Mouse (Mus musculus): ENCODE data around the gene Gm28305. TPM values are rescaled to one million over a fixed set of nuclear protein-coding genes. Genes with fewer than 3 reads are reported as not detected.

Gm28305 gene
- polyA plus RNA-seq, 1 experiment from 2014 or later, result not detected

GRCm38 (mm10) chr9:104079379-104079778 lies 38.9 kb downstream of the Gm28305 start:
- 50% methylated on average over 5 of the region's 5 CpGs for WGBS
- H3K27ac ChIP-seq, result no peak overlapping the region
- no peaks in the 10 kb centered on the region for H3K36me3 ChIP-seq (replicated peaks)
- H3K4me3 ChIP-seq, result no peak overlapping the region
- H3K9me3 ChIP-seq, result no peaks in the 10 kb centered on the region
- DNase-seq (ENCODE audit: extremely low spot score, low spot score), result peak; percentile 58
- H3K27me3 ChIP-seq (ENCODE audit: poor library complexity, severe bottlenecking), result no peaks in the 10 kb centered on the region
- H3K4me1 ChIP-seq, result no peaks in the 10 kb centered on the region

GRCm38 (mm10) chr9:104080038-104080437 lies 39.6 kb downstream of the Gm28305 start:
- Histone ChIP-seq H3K27me3 (ENCODE audit: poor library complexity, severe bottlenecking) (no peaks in the 10 kb centered on the region), H3K4me1 (no peaks in the 10 kb centered on the region), H3K9me3 (no peaks in the 10 kb centered on the region), H3K36me3 (replicated peaks) (no peaks in the 10 kb centered on the region), H3K4me3 (no peak overlapping the region), H3K27ac (no peak overlapping the region)
- WGBS, result 88% methylated on average over 3 of the region's 3 CpGs
- no peak for DNase-seq (ENCODE audit: extremely low spot score, low spot score)

- 76% methylated on average over 4 of the region's 4 CpGs for WGBS
- H3K27me3 ChIP-seq (ENCODE audit: poor library complexity, severe bottlenecking), result no peaks in the 10 kb centered on the region
- no peak for DNase-seq (ENCODE audit: extremely low spot score, low spot score)
- no peak overlapping the region for H3K4me3 ChIP-seq
- H3K9me3 ChIP-seq, result no peaks in the 10 kb centered on the region
- H3K27ac ChIP-seq, result no peak overlapping the region
- H3K36me3 ChIP-seq (replicated peaks), result no peaks in the 10 kb centered on the region
- no peaks in the 10 kb centered on the region for H3K4me1 ChIP-seq
Measured at GRCm38 (mm10) chr9:104085730-104086429, 45.4 kb downstream of the Gm28305 start.

GRCm38 (mm10) chr9:104088555-104088954 lies 48.1 kb downstream of the Gm28305 start:
- no peaks in the 10 kb centered on the region for H3K36me3 ChIP-seq (replicated peaks)
- H3K4me1 ChIP-seq, result no peaks in the 10 kb centered on the region
- H3K4me3 ChIP-seq, result no peak overlapping the region
- H3K9me3 ChIP-seq, result no peaks in the 10 kb centered on the region
- no peaks in the 10 kb centered on the region for H3K27me3 ChIP-seq (ENCODE audit: poor library complexity, severe bottlenecking)
- no peak for DNase-seq (ENCODE audit: extremely low spot score, low spot score)
- 85% methylated on average over 8 of the region's 8 CpGs for WGBS
- no peak overlapping the region for H3K27ac ChIP-seq

GRCm38 (mm10) chr9:104092945-104093344 lies 52.5 kb downstream of the Gm28305 start:
- no peaks in the 10 kb centered on the region for H3K36me3 ChIP-seq (replicated peaks)
- no peak overlapping the region for H3K4me3 ChIP-seq
- H3K27ac ChIP-seq, result no peak overlapping the region
- no peaks in the 10 kb centered on the region for H3K27me3 ChIP-seq (ENCODE audit: poor library complexity, severe bottlenecking)
- DNase-seq (ENCODE audit: extremely low spot score, low spot score), result no peak
- no peaks in the 10 kb centered on the region for H3K9me3 ChIP-seq
- H3K4me1 ChIP-seq, result no peaks in the 10 kb centered on the region
- 91% methylated on average over 5 of the region's 5 CpGs for WGBS

GRCm38 (mm10) chr9:104098256-104098655 lies 57.8 kb downstream of the Gm28305 start:
- no peak overlapping the region for H3K4me3 ChIP-seq
- WGBS, result 88% methylated on average over 5 of the region's 5 CpGs
- no peak for DNase-seq (ENCODE audit: extremely low spot score, low spot score)
- H3K36me3 ChIP-seq (replicated peaks), result no peaks in the 10 kb centered on the region
- H3K27ac ChIP-seq, result no peak overlapping the region
- no peaks in the 10 kb centered on the region for H3K9me3 ChIP-seq
- H3K4me1 ChIP-seq, result peaks cover 13% of the 10 kb centered on the region
- H3K27me3 ChIP-seq (ENCODE audit: poor library complexity, severe bottlenecking), result no peaks in the 10 kb centered on the region

GRCm38 (mm10) chr9:104099060-104099459 lies 58.6 kb downstream of the Gm28305 start:
- H3K9me3 ChIP-seq, result no peaks in the 10 kb centered on the region
- no peaks in the 10 kb centered on the region for H3K36me3 ChIP-seq (replicated peaks)
- H3K27ac ChIP-seq, result no peak overlapping the region
- DNase-seq (ENCODE audit: extremely low spot score, low spot score), result no peak
- no peak overlapping the region for H3K4me3 ChIP-seq
- no peaks in the 10 kb centered on the region for H3K27me3 ChIP-seq (ENCODE audit: poor library complexity, severe bottlenecking)
- 89% methylated on average over 11 of the region's 11 CpGs for WGBS
- peaks cover 16% of the 10 kb centered on the region for H3K4me1 ChIP-seq

GRCm38 (mm10) chr9:104100822-104101221 lies 60.4 kb downstream of the Gm28305 start:
- WGBS, result 57% methylated on average over 7 of the region's 7 CpGs
- Histone ChIP-seq H3K27ac (no peak overlapping the region), H3K36me3 (replicated peaks) (no peaks in the 10 kb centered on the region), H3K27me3 (ENCODE audit: poor library complexity, severe bottlenecking) (no peaks in the 10 kb centered on the region), H3K9me3 (no peaks in the 10 kb centered on the region), H3K4me1 (peaks cover 16% of the 10 kb centered on the region), H3K4me3 (no peak overlapping the region)
- no peak for DNase-seq (ENCODE audit: extremely low spot score, low spot score)

- peaks cover 16% of the 10 kb centered on the region for H3K4me1 ChIP-seq
- H3K27ac ChIP-seq, result no peak overlapping the region
- no peaks in the 10 kb centered on the region for H3K27me3 ChIP-seq (ENCODE audit: poor library complexity, severe bottlenecking)
- DNase-seq (ENCODE audit: extremely low spot score, low spot score), result no peak
- 31% methylated on average over 3 of the region's 3 CpGs for WGBS
- no peak overlapping the region for H3K4me3 ChIP-seq
- H3K9me3 ChIP-seq, result no peaks in the 10 kb centered on the region
- H3K36me3 ChIP-seq (replicated peaks), result no peaks in the 10 kb centered on the region
Measured at GRCm38 (mm10) chr9:104101458-104101857, 61.0 kb downstream of the Gm28305 start.

GRCm38 (mm10) chr9:104102301-104102700 lies 61.8 kb downstream of the Gm28305 start:
- H3K4me3 ChIP-seq, result no peak overlapping the region
- 26% methylated on average over 6 of the region's 6 CpGs for WGBS
- no peaks in the 10 kb centered on the region for H3K36me3 ChIP-seq (replicated peaks)
- no peak overlapping the region for H3K27ac ChIP-seq
- H3K9me3 ChIP-seq, result no peaks in the 10 kb centered on the region
- no peak for DNase-seq (ENCODE audit: extremely low spot score, low spot score)
- no peaks in the 10 kb centered on the region for H3K27me3 ChIP-seq (ENCODE audit: poor library complexity, severe bottlenecking)
- H3K4me1 ChIP-seq, result peaks cover 16% of the 10 kb centered on the region

- Histone ChIP-seq H3K27me3 (ENCODE audit: poor library complexity, severe bottlenecking) (no peaks in the 10 kb centered on the region), H3K4me1 (peaks cover 16% of the 10 kb centered on the region), H3K27ac (no peak overlapping the region), H3K36me3 (replicated peaks) (no peaks in the 10 kb centered on the region), H3K9me3 (no peaks in the 10 kb centered on the region), H3K4me3 (no peak overlapping the region)
- no peak for DNase-seq (ENCODE audit: extremely low spot score, low spot score)
- WGBS, result 20% methylated on average over 2 of the region's 2 CpGs
Measured at GRCm38 (mm10) chr9:104102901-104103300, 62.4 kb downstream of the Gm28305 start.

- Histone ChIP-seq H3K4me3 (no peak overlapping the region), H3K36me3 (replicated peaks) (no peaks in the 10 kb centered on the region), H3K27ac (no peak overlapping the region), H3K9me3 (no peaks in the 10 kb centered on the region), H3K27me3 (ENCODE audit: poor library complexity, severe bottlenecking) (no peaks in the 10 kb centered on the region), H3K4me1 (peaks cover 16% of the 10 kb centered on the region)
- 90% methylated on average over 2 of the region's 2 CpGs for WGBS
- DNase-seq (ENCODE audit: extremely low spot score, low spot score), result no peak
Measured at GRCm38 (mm10) chr9:104104986-104105385, 64.5 kb downstream of the Gm28305 start.

GRCm38 (mm10) chr9:104106930-104107329 lies 66.5 kb downstream of the Gm28305 start:
- Histone ChIP-seq H3K4me1 (peaks cover 16% of the 10 kb centered on the region), H3K27ac (no peak overlapping the region), H3K4me3 (no peak overlapping the region), H3K36me3 (replicated peaks) (no peaks in the 10 kb centered on the region), H3K9me3 (no peaks in the 10 kb centered on the region; the same call in 1 of the 2 replicates), H3K27me3 (ENCODE audit: poor library complexity, severe bottlenecking) (no peaks in the 10 kb centered on the region)
- DNase-seq (ENCODE audit: extremely low spot score, low spot score), result no peak
- WGBS, result 92% methylated on average over 9 of the region's 9 CpGs

All from forebrain, embryonic 10.5 days (tissue).